Mouse (Mus musculus): ENCODE measurements around the gene Rbfox1. TPM values are rescaled to one million over a fixed set of nuclear protein-coding genes. Genes with fewer than 3 reads are reported as not detected.
A peak's percentile ranks its signal among the peaks of the same experiment; 100 is the strongest.

Rbfox1 gene
- polyA plus RNA-seq, 1 experiment = 1.4 TPM

DNA sequence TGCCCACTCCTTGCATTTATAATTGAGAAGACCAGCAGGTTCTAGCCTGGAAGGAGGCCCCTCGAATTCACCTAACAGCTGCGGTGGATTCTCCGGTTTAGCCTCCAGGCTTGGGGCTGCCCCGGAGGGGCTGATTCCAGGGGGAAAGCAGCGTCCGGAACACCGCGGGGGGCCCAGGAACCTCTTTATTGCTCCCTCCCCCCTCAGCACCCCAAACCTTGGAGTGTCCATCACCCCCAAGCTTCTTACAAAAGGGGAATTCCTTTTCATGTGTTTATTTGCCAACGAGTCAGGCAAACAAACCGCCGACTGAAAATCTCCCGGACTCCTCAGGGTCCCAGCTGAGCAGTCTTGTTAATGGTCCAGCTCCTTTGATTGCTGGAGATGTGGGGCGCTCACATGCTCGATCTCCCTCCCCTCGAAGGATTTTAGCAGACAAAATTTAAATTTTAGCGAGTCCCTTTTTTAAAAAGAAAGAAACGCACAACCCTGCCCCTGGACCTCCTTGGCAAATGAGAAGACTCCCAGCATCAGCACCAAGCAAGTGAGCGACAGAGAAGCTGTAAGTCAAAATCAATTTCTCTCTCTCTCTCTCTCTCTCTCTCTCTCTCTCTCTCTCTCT is 1153.6 kb downstream of the Rbfox1 start:
- Histone ChIP-seq H3K4me3 (ENCODE audit: insufficient read depth, low read length) (no peak overlapping the region), H3K27ac (ENCODE audit: insufficient read depth, low read length) (no peak overlapping the region), H3K4me1 (ENCODE audit: control insufficient read depth, insufficient read depth, low read length) (peaks cover 4% of the 10 kb centered on the region)
- TF ChIP-seq CTCF (IDR thresholded peaks at IDR 0.05; ENCODE audit: borderline replicate concordance, insufficient read depth, low read length) (no peak), POLR2A (IDR thresholded peaks at IDR 0.05; ENCODE audit: low read depth, low read length) (no peak)

DNA sequence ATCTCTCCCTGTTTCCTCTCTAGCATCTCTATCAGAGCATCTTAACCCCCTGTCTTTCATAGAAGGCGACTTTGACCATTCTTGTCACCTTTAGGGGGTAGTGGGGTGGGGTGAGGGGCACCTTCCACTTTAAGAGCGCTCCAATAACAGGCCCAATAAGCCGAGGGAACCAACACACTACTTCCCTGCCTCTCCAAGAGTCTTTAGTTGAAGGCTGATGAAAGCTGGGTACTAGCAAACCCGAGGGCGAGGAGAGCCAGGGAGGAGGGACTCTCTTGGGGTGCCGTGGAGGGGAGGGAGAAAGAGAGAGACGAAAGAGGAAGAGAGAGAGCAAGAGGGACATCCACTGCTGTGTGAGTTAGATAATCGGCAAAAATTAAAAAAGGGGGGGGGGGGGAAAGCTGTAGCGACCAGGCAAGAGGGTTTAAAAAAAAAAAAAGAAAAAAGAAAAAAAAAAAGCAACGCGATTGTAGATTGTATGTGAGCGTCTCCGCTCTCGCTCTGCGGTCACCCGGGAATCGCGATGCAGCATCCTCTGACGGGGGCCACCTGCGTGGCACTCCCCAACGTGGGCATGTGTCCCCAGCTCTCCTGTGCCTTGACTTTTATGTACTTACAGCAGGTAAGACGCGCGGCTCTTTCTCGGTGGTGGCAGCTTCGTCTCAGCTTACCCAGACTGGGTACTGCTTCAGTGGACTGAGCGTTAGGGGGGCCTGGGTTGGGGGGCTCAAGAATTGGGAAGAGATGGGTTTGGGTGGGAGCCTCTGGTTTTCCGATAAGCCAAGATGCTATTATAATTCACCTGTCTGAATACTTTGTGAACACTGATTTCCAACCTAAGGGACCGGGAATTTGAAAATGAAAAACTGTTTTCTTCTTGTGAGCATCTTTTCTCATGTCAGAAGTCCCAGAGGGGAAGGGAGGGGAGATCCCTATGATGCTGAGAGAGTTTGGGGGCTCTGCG is 1154.5 kb downstream of the Rbfox1 start:
- Histone ChIP-seq H3K4me3 (ENCODE audit: insufficient read depth, low read length) (peak overlapping the region; percentile 43), H3K27ac (ENCODE audit: insufficient read depth, low read length) (no peak overlapping the region), H3K4me1 (ENCODE audit: control insufficient read depth, insufficient read depth, low read length) (peaks cover 4% of the 10 kb centered on the region)
- TF ChIP-seq POLR2A (IDR thresholded peaks at IDR 0.05; ENCODE audit: low read depth, low read length) (no peak), CTCF (IDR thresholded peaks at IDR 0.05; ENCODE audit: borderline replicate concordance, insufficient read depth, low read length) (no peak)

DNA sequence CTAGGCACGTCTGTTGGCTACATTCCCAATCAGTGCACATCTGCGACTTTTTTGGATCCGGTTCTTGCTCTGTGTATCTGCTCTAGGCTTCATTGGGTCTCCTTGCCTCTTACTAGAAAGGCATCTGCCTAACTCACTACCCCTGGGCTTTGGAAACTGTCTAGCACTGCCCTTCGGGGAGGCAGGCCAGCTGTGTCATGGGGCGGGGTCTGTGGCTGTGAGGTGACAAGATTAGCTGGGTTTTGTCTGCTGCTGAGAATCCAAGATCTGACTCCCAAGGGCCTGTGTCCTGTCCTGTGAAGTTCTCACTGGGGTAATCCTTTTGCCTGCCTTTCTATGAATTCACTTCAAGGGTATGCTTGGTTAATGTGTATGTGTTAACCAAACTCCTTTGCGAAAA is 1155.5 kb downstream of the Rbfox1 start:
- no peak overlapping the region for H3K4me3 ChIP-seq (ENCODE audit: insufficient read depth, low read length)
- H3K4me1 ChIP-seq (ENCODE audit: control insufficient read depth, insufficient read depth, low read length) = peaks cover 4% of the 10 kb centered on the region
- TF ChIP-seq POLR2A (IDR thresholded peaks at IDR 0.05; ENCODE audit: low read depth, low read length) = no peak
- no peak for TF ChIP-seq CTCF (IDR thresholded peaks at IDR 0.05; ENCODE audit: borderline replicate concordance, insufficient read depth, low read length)
- no peak overlapping the region for H3K27ac ChIP-seq (ENCODE audit: insufficient read depth, low read length)

DNA sequence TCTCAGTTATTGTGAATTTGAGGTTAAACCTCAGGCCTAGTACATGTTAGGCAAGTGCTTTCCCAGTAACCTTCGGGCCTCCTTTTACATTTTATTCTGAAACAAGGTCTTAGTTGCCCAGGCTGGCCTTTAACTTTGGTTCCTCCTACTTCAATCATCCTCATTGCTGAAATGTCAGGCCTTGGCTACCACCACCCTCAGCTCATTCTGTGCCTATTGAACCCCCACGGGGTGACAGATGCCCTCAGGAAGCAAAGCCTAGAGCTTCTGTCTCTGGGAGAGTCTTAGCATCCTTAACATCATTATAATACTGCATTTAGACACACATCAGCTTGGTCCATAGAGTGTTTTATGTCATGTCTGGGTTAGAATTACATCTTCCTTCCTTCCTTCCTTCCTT is 1162.3 kb downstream of the Rbfox1 start:
- Histone ChIP-seq H3K4me3 (ENCODE audit: insufficient read depth, low read length) (no peak overlapping the region), H3K27ac (ENCODE audit: insufficient read depth, low read length) (no peak overlapping the region), H3K4me1 (ENCODE audit: control insufficient read depth, insufficient read depth, low read length) (no peaks in the 10 kb centered on the region)
- TF ChIP-seq CTCF (IDR thresholded peaks at IDR 0.05; ENCODE audit: borderline replicate concordance, insufficient read depth, low read length) = no peak
- no peak for TF ChIP-seq POLR2A (IDR thresholded peaks at IDR 0.05; ENCODE audit: low read depth, low read length)

DNA sequence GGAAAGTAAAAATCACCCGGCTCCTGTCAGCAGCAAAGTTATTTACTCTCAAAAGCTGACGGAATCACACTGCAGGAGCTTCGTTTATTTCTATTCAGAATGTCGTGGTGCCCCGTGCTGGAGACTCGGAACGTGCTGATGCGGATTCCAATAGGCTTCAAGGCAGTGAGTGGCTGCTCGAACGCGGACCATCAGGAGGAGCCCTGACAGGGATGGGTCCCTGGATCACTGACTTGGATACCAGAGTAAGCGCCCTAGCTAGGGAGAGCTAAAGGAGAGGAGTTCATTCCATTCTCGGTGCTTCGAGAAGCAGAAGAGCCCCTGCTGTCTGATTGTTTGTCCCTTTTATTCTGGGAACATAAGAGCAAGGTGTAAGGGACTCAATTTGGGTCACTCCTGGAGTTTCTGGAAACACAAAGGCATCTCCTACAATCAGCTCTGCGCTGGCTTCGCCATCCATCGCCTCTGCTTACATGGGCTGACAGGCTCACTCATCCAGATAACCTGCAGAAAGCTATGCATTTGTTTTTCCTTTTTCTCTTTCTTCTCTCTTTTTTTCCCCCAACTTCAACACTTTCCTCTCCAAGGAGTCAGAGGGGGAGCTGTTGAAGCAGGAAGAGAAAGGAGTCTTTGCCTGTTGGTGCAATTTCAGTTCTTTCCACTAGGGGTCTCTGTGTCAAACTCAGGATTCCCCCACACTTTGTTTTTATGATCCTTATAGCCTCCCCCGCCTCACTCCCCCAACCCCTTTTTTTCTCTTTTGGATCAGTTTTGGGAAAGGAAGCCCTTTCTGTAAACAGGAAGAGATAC is 1164.2 kb downstream of the Rbfox1 start:
- Histone ChIP-seq H3K27ac (ENCODE audit: insufficient read depth, low read length) (no peak overlapping the region), H3K4me3 (ENCODE audit: insufficient read depth, low read length) (no peak overlapping the region), H3K4me1 (ENCODE audit: control insufficient read depth, insufficient read depth, low read length) (no peaks in the 10 kb centered on the region)
- TF ChIP-seq POLR2A (IDR thresholded peaks at IDR 0.05; ENCODE audit: low read depth, low read length) (no peak), CTCF (IDR thresholded peaks at IDR 0.05; ENCODE audit: borderline replicate concordance, insufficient read depth, low read length) (no peak)

DNA sequence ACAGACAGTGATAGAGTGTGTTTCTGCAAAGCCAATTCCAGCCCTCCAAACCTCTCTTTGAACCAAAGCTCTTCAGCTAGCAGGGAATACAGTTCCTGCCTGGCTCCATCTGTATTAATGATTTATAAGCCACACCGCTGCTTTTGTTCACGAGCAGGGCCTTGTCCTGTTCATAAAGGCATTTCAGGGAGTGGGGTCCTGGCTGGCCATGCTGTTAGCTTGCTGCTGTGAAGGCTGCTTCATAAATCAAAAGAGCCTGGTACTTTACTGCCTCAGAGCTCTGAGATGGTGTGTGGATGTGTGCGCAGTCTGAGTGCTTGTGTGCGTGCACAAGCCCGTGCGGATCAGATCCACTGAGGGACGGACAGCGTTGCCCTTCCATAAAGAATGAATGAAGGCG is 1165.8 kb downstream of the Rbfox1 start:
- Histone ChIP-seq H3K27ac (ENCODE audit: insufficient read depth, low read length) (no peak overlapping the region), H3K4me3 (ENCODE audit: insufficient read depth, low read length) (no peak overlapping the region)

DNA sequence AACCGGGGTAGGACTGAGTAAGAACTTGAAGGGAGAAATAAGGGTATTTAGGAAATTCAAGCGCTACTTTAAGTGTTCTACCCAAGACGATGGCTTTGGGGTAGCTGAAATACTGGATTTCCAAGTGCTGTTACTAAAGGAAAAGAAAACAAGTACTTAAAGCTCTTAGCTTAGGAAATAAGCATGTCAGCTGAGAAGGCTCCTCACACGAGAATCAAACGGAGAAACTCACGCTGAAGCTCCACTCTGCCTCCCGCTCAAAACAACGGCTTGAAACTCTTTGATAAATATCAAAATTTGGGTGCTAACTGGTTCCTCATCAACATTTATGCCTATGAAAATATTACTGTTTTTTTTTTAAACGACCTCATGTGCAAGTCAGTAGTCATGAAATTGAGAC is 1166.8 kb downstream of the Rbfox1 start:
- TF ChIP-seq POLR2A (IDR thresholded peaks at IDR 0.05; ENCODE audit: low read depth, low read length) = no peak
- no peak for TF ChIP-seq CTCF (IDR thresholded peaks at IDR 0.05; ENCODE audit: borderline replicate concordance, insufficient read depth, low read length)
- Histone ChIP-seq H3K4me1 (ENCODE audit: control insufficient read depth, insufficient read depth, low read length) (no peaks in the 10 kb centered on the region), H3K27ac (ENCODE audit: insufficient read depth, low read length) (no peak overlapping the region), H3K4me3 (ENCODE audit: insufficient read depth, low read length) (no peak overlapping the region)

More for the DNA sequence above, 1165.8 kb downstream of the Rbfox1 start:
- TF ChIP-seq POLR2A (IDR thresholded peaks at IDR 0.05; ENCODE audit: low read depth, low read length) (no peak), CTCF (IDR thresholded peaks at IDR 0.05; ENCODE audit: borderline replicate concordance, insufficient read depth, low read length) (no peak)
- no peaks in the 10 kb centered on the region for H3K4me1 ChIP-seq (ENCODE audit: control insufficient read depth, insufficient read depth, low read length)

DNA sequence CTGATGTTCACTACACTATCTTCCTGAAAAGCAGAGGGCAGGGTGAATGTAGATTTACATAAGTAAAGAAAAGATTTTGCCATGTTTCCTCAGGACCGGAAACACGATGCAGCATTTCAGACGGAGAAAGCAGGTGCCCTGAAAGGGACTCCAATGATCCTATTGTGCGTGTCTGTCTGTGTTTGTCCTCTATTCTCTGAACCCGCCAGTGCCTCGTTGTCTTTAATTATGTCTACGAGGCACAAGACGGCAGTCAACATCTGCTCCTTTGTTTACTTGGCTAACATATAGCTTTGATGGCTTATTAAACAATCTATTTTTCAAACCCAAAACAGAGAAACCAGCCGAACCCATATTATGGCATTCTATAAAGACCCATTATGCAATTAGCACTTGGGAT is 1167.3 kb downstream of the Rbfox1 start:
- no peak overlapping the region for H3K27ac ChIP-seq (ENCODE audit: insufficient read depth, low read length)
- H3K4me3 ChIP-seq (ENCODE audit: insufficient read depth, low read length) = no peak overlapping the region
- no peaks in the 10 kb centered on the region for H3K4me1 ChIP-seq (ENCODE audit: control insufficient read depth, insufficient read depth, low read length)
- TF ChIP-seq CTCF (IDR thresholded peaks at IDR 0.05; ENCODE audit: borderline replicate concordance, insufficient read depth, low read length) (no peak), POLR2A (IDR thresholded peaks at IDR 0.05; ENCODE audit: low read depth, low read length) (no peak)

DNA sequence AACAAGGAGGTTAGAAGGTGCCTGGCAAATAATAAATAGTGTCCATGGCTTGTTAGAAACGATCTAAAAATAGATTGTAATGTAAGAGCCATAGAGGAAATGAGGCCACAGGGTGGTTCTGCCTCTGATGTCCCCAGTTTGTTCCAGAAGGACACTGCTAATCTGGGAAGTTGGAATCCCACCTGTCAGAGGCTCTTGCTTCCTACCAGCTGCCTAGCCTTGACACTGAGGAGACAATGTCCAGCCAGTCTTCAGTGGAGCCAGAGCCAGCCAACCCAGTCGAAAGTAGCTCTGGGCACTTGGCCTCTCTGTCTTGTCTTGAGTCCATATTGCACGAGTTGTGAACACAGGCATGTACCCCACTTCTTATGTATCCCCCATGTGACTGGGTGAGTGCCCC is 1172.6 kb downstream of the Rbfox1 start:
- H3K4me3 ChIP-seq (ENCODE audit: insufficient read depth, low read length) = no peak overlapping the region
- TF ChIP-seq POLR2A (IDR thresholded peaks at IDR 0.05; ENCODE audit: low read depth, low read length) = no peak
- TF ChIP-seq CTCF (IDR thresholded peaks at IDR 0.05; ENCODE audit: borderline replicate concordance, insufficient read depth, low read length) = no peak

More for the DNA sequence above, 1172.6 kb downstream of the Rbfox1 start:
- no peak overlapping the region for H3K27ac ChIP-seq (ENCODE audit: insufficient read depth, low read length)
- H3K4me1 ChIP-seq (ENCODE audit: control insufficient read depth, insufficient read depth, low read length) = no peaks in the 10 kb centered on the region
